Mouse (Mus musculus): ENCODE data around the gene Ncbp2. TPM values are rescaled to one million over a fixed set of nuclear protein-coding genes. Genes with fewer than 3 reads are reported as not detected.

The Ncbp2 gene
- polyA plus RNA-seq, 1 experiment from 2014 or later, result 91.7 TPM

DNA sequence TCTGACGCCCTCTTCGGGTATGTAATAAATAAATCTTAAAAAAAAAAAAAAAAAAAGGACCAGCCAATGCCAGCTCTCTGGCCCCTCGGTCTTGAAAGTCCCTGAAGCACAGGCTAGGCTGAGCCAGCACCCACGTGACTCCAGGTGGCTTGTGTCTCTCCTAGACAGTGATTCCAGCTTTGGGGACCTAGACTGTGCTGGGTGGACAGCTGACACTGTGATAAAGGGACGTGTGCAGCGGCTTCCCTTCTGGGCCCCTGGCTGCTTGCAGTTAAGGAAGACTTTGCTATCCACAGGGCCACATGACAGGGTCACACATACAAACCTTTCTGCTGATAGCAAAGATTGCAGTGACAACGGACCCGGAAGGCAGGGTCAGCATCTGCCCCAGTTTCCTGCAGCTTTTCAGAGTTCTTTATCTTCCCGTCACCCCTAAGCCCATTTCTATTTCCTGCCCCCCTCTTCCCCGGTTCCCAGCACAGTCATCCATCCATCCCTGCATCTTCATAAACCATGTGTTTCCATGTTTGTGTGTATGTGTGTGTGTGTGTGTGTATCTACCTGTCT, 37.9 kb upstream of the Ncbp2 start:
- Histone ChIP-seq H3K4me2 (ENCODE audit: low read length) (no peak overlapping the region), H3K9me3 (ENCODE audit: control insufficient read depth, low read length) (no peaks in the 10 kb centered on the region), H3K4me1 (ENCODE audit: control insufficient read depth, insufficient read depth, low read depth, low read length) (peaks cover 10% of the 10 kb centered on the region), H3K9ac (ENCODE audit: low read depth, low read length) (no peak overlapping the region), H3K36me3 (ENCODE audit: control insufficient read depth, insufficient read depth, low read length) (no peaks in the 10 kb centered on the region), H3K27ac (ENCODE audit: low read depth, low read length) (no peak overlapping the region), H3K4me3 (ENCODE audit: low read length) (no peak overlapping the region), H3K27me3 (replicated peaks; ENCODE audit: control insufficient read depth, insufficient read depth, low read length) (no peaks in the 10 kb centered on the region)
- no peak for ATAC-seq
- WGBS, result 80% methylated on average over 10 of the region's 10 CpGs

DNA sequence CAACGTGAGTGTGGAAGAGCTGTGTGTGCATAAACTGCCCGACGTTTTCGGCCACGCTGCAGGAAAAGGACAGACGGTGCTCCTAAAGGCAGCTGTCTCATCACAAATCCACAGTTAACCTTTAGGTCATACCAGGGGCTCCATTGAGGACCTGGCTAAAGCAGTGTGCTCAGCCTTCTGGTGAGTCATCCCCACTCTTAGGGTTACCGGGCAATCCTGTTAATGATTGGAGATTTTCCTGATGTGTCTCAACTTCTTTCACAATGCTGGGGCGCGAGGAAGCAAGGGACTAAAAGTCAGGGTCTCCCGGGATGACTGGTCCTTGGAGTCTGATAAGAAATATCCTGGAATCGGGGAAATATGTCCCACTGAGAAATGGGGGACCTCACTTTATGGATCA, 30.5 kb upstream of the Ncbp2 start:
- H3K4me3 ChIP-seq (ENCODE audit: low read length), result no peak overlapping the region
- H3K36me3 ChIP-seq (ENCODE audit: control insufficient read depth, insufficient read depth, low read length), result no peaks in the 10 kb centered on the region
- 0 out of 2 replicates have a peak, but pooled peaks have one; percentile 27 for ATAC-seq
- H3K9ac ChIP-seq (ENCODE audit: low read depth, low read length), result no peak overlapping the region
- no peaks in the 10 kb centered on the region for H3K27me3 ChIP-seq (replicated peaks; ENCODE audit: control insufficient read depth, insufficient read depth, low read length)
- 69% methylated on average over 11 of the region's 11 CpGs for WGBS
- no peak overlapping the region for H3K27ac ChIP-seq (ENCODE audit: low read depth, low read length)
- no peak overlapping the region for H3K4me2 ChIP-seq (ENCODE audit: low read length)
- no peaks in the 10 kb centered on the region for H3K9me3 ChIP-seq (ENCODE audit: control insufficient read depth, low read length)
- H3K4me1 ChIP-seq (ENCODE audit: control insufficient read depth, insufficient read depth, low read depth, low read length), result no peaks in the 10 kb centered on the region

DNA sequence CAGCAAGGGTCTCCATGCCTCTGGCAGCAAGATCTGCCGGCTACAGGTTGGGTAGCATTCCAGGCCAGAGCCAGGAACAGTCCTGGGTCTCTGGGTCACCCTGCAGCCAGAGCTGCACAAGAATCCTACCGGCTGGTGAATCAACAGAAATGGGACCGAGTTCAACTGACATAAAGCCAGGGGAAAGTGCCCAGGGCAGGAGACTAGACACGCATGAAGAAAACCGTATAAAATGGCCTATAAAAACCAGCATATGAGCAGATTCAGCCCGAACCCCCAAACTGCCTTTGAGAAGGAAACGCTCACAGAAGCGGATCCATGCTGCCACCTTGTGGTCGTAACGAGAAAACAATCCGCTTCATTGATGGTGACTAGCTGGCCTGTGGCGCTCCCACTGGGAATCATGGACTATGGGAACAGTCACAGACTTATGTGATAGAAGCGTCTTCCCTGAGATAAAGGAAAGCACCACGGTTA, 30.0 kb upstream of the Ncbp2 start:
- WGBS, result 1% methylated on average over 14 of the region's 14 CpGs
- Histone ChIP-seq H3K4me3 (ENCODE audit: low read length) (no peak overlapping the region), H3K27me3 (replicated peaks; ENCODE audit: control insufficient read depth, insufficient read depth, low read length) (no peaks in the 10 kb centered on the region), H3K36me3 (ENCODE audit: control insufficient read depth, insufficient read depth, low read length) (no peaks in the 10 kb centered on the region), H3K27ac (ENCODE audit: low read depth, low read length) (no peak overlapping the region), H3K9me3 (ENCODE audit: control insufficient read depth, low read length) (no peaks in the 10 kb centered on the region), H3K9ac (ENCODE audit: low read depth, low read length) (peak overlapping the region; percentile 51; the same call in 1 of the 2 replicates), H3K4me1 (ENCODE audit: control insufficient read depth, insufficient read depth, low read depth, low read length) (no peaks in the 10 kb centered on the region), H3K4me2 (ENCODE audit: low read length) (peak overlapping the region; percentile 27)
- ATAC-seq, result peak; percentile 72

DNA sequence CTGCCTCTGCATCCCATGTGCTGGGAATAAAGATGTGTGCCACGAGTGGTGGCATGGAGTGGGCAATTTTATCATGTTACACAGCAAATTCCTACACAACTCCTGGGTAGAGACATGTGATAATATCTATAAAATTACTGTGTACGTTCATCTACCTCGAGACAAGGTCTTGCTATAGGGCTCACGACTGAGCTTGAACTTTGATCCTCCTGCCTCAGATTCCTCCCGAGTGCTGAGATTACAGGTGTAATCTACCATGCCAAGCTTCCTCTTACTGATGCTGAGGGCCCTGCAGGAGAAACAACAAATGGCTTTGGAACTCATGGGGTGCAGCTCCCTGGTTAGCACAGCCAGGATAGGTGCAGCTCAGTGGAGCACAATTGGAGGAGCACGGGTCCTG, 23.9 kb upstream of the Ncbp2 start:
- no peaks in the 10 kb centered on the region for H3K4me1 ChIP-seq (ENCODE audit: control insufficient read depth, insufficient read depth, low read depth, low read length)
- no peaks in the 10 kb centered on the region for H3K9me3 ChIP-seq (ENCODE audit: control insufficient read depth, low read length)
- no peaks in the 10 kb centered on the region for H3K27me3 ChIP-seq (replicated peaks; ENCODE audit: control insufficient read depth, insufficient read depth, low read length)
- 90% methylated on average over 6 of the region's 6 CpGs for WGBS
- no peak overlapping the region for H3K4me2 ChIP-seq (ENCODE audit: low read length)
- H3K4me3 ChIP-seq (ENCODE audit: low read length), result no peak overlapping the region
- H3K27ac ChIP-seq (ENCODE audit: low read depth, low read length), result no peak overlapping the region
- no peak for ATAC-seq
- H3K9ac ChIP-seq (ENCODE audit: low read depth, low read length), result no peak overlapping the region
- no peaks in the 10 kb centered on the region for H3K36me3 ChIP-seq (ENCODE audit: control insufficient read depth, insufficient read depth, low read length)

DNA sequence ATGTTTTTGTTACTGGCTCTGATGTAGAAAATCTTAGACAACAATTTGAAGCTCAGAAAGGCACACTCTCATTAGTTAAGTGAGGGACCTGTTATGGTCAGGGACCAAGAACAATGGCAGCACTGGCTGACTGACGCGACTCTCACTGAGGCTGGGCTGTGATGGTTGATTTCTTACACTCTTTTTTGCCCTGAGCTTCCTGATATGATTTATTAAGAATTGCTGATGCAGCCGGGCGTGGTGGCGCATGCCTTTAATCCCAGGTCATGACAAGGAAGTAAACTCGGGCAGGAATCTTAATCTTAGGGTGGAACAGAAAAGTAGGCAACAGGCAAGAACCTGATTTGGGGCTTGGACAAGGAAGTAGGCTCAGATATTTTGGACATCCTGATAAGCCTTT, 22.2 kb upstream of the Ncbp2 start:
- H3K4me1 ChIP-seq (ENCODE audit: control insufficient read depth, insufficient read depth, low read depth, low read length), result no peaks in the 10 kb centered on the region
- 78% methylated on average over 6 of the region's 6 CpGs for WGBS
- no peaks in the 10 kb centered on the region for H3K36me3 ChIP-seq (ENCODE audit: control insufficient read depth, insufficient read depth, low read length)
- H3K27ac ChIP-seq (ENCODE audit: low read depth, low read length), result no peak overlapping the region
- no peaks in the 10 kb centered on the region for H3K27me3 ChIP-seq (replicated peaks; ENCODE audit: control insufficient read depth, insufficient read depth, low read length)
- H3K4me3 ChIP-seq (ENCODE audit: low read length), result no peak overlapping the region
- H3K9ac ChIP-seq (ENCODE audit: low read depth, low read length), result no peak overlapping the region
- no peak overlapping the region for H3K4me2 ChIP-seq (ENCODE audit: low read length)
- ATAC-seq, result no peak
- no peaks in the 10 kb centered on the region for H3K9me3 ChIP-seq (ENCODE audit: control insufficient read depth, low read length)

DNA sequence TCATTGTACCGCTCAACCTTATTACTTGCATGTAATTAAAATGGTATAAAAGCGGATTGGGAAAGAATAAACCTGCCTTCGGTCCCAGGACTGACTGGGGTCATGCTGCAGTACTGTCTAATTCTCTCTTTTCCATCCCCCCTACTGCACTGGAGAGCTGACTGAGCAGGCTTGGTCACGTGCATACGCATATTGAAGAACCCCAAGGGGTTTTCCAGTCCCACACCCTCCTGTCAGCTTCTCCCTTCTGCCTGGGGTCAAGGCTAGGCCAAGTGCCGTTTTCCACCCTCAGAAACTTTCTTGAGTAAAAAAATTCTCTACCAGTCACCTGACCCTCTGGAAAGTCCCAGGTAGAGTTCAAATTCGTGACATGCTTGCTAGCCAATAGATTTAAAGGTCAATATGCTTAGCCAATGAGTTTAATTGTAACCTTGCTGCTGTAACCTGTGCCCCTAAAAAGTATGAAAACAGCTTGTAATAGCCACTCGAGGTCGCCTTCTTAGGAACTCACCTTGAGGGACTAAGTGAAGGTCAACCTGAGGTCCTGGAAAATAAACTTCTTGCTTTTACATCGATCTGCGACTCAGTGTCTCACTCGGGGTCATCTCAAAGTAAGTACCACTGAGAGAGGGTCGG, 21.6 kb upstream of the Ncbp2 start:
- Histone ChIP-seq H3K4me3 (ENCODE audit: low read length) (no peak overlapping the region), H3K27me3 (replicated peaks; ENCODE audit: control insufficient read depth, insufficient read depth, low read length) (no peaks in the 10 kb centered on the region), H3K27ac (ENCODE audit: low read depth, low read length) (no peak overlapping the region), H3K36me3 (ENCODE audit: control insufficient read depth, insufficient read depth, low read length) (no peaks in the 10 kb centered on the region), H3K4me2 (ENCODE audit: low read length) (no peak overlapping the region), H3K9ac (ENCODE audit: low read depth, low read length) (no peak overlapping the region), H3K4me1 (ENCODE audit: control insufficient read depth, insufficient read depth, low read depth, low read length) (no peaks in the 10 kb centered on the region), H3K9me3 (ENCODE audit: control insufficient read depth, low read length) (no peaks in the 10 kb centered on the region)
- WGBS, result 85% methylated on average over 13 of the region's 13 CpGs
- no peak for ATAC-seq

DNA sequence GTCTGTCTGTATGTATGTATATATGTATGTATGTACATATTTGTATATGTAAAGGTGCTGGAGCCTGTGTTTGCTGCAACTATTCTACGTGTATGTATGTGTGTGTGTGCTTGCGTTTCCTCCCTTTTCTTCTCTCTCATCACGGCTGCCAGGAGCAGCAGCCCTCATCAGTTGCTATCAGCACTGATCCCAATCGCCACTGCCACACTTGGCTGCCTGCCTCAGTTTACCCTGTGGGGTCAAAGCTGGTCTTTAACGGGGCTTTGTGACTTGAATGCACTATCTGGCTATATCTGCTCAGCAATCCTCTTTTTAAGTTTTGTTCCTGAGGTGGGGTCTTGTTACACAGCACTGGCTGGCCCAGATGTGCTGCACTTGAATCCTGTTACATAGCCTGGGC, 20.9 kb upstream of the Ncbp2 start:
- H3K27me3 ChIP-seq (replicated peaks; ENCODE audit: control insufficient read depth, insufficient read depth, low read length), result no peaks in the 10 kb centered on the region
- no peak for ATAC-seq
- no peaks in the 10 kb centered on the region for H3K36me3 ChIP-seq (ENCODE audit: control insufficient read depth, insufficient read depth, low read length)
- peaks cover 3% of the 10 kb centered on the region; the same call in 1 of the 2 replicates for H3K4me1 ChIP-seq (ENCODE audit: control insufficient read depth, insufficient read depth, low read depth, low read length)
- H3K9me3 ChIP-seq (ENCODE audit: control insufficient read depth, low read length), result no peaks in the 10 kb centered on the region
- H3K4me3 ChIP-seq (ENCODE audit: low read length), result no peak overlapping the region
- H3K27ac ChIP-seq (ENCODE audit: low read depth, low read length), result no peak overlapping the region
- no peak overlapping the region for H3K4me2 ChIP-seq (ENCODE audit: low read length)
- 83% methylated on average over 5 of the region's 5 CpGs for WGBS
- no peak overlapping the region for H3K9ac ChIP-seq (ENCODE audit: low read depth, low read length)

DNA sequence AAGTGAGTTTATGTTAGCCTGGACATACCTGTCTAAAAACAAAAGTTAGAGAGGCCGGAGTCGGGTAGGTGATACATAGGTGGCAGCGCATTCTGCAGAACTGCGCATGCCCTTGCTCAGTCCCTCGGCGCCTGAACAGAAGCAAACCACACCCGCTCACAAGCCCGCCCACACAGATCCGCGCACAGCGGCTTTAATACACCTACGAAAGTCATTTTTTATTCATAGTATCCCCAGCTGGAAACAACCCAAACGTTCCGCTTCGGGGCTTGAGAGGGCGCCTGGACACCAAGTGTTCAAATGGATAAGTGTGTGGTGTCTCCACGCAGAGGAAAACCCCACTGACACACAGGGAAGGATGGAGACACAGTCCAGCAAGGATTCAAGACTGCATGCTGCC, 17.0 kb upstream of the Ncbp2 start:
- ATAC-seq, result no peak
- Histone ChIP-seq H3K4me2 (ENCODE audit: low read length) (no peak overlapping the region), H3K9me3 (ENCODE audit: control insufficient read depth, low read length) (no peaks in the 10 kb centered on the region), H3K27ac (ENCODE audit: low read depth, low read length) (no peak overlapping the region), H3K36me3 (ENCODE audit: control insufficient read depth, insufficient read depth, low read length) (no peaks in the 10 kb centered on the region), H3K27me3 (replicated peaks; ENCODE audit: control insufficient read depth, insufficient read depth, low read length) (no peaks in the 10 kb centered on the region), H3K9ac (ENCODE audit: low read depth, low read length) (no peak overlapping the region), H3K4me1 (ENCODE audit: control insufficient read depth, insufficient read depth, low read depth, low read length) (peaks cover 27% of the 10 kb centered on the region), H3K4me3 (ENCODE audit: low read length) (no peak overlapping the region)
- 60% methylated on average over 17 of the region's 17 CpGs for WGBS

DNA sequence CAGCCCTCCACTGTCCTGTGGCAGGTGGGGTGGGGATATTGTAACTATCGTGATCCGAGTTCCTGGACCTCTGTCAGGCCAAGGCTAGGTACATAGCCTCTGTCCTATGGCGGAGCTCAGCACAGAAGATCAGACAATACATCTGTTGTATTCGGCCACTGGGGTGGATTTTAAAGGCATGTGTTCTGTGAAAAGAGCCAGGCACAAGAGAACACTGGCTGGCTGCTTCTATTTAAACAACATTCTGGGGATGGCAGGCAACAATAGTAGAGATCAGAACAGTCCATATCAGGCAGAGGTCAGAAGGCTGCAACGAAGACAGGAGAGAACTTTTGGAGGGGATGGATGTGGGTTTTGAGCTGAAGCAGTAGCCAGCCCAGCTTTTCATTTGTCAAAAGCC, 16.1 kb upstream of the Ncbp2 start:
- peak overlapping the region; percentile 67; the same call in 1 of the 2 replicates for H3K9ac ChIP-seq (ENCODE audit: low read depth, low read length)
- no peaks in the 10 kb centered on the region for H3K9me3 ChIP-seq (ENCODE audit: control insufficient read depth, low read length)
- no peak for ATAC-seq
- peak overlapping the region; percentile 83 for H3K27ac ChIP-seq (ENCODE audit: low read depth, low read length)
- no peaks in the 10 kb centered on the region for H3K27me3 ChIP-seq (replicated peaks; ENCODE audit: control insufficient read depth, insufficient read depth, low read length)
- H3K4me2 ChIP-seq (ENCODE audit: low read length), result no peak overlapping the region; the same call in 1 of the 2 replicates
- no peaks in the 10 kb centered on the region for H3K36me3 ChIP-seq (ENCODE audit: control insufficient read depth, insufficient read depth, low read length)
- no peak overlapping the region for H3K4me3 ChIP-seq (ENCODE audit: low read length)
- H3K4me1 ChIP-seq (ENCODE audit: control insufficient read depth, insufficient read depth, low read depth, low read length), result peaks cover 27% of the 10 kb centered on the region
- 20% methylated on average over 5 of the region's 5 CpGs for WGBS
